10 mouse cellular contexts compared by ENCODE assay signal in genomic region chr1:132040201-132040621, GRCm38 (mm10). TPM values are rescaled to one million over a fixed set of nuclear protein-coding genes. Genes with fewer than 3 reads are reported as not detected.
A peak's percentile ranks its signal among the peaks of the same experiment; 100 is the strongest.
DNase-seq lines count a peak whose midpoint lies in the region; ATAC-seq and TF ChIP-seq lines count a peak whose summit lies in the region.
"Had no signal": no experiment of that assay in that cellular context is flagged by ENCODE, and none has a peak within 500 bp of the region (broad histone marks: within the 10 kb centered on the region; RNA-seq: fewer than 3 reads in every experiment).

No protein-coding gene starts in this region.

- TF ChIP-seq POLR2A in cerebellum, adult 2 months (IDR thresholded peaks at IDR 0.05; ENCODE audit: borderline replicate concordance, insufficient read depth, low read length): no peak

- H3K27me3 ChIP-seq in embryonic facial prominence, embryonic 14.5 days (replicated peaks; ENCODE audit: control insufficient read depth, insufficient read depth, low read length): no peaks in the 10 kb centered on the region
- no peaks in the 10 kb centered on the region for H3K27me3 ChIP-seq in intestine, embryonic 16.5 days (replicated peaks; ENCODE audit: control insufficient read depth, insufficient read depth, low read length)
- H3K27me3 ChIP-seq in lung, embryonic 14.5 days (ENCODE audit: insufficient read depth, low read length): no peaks in the 10 kb centered on the region
- no peaks in the 10 kb centered on the region for H3K27me3 ChIP-seq in cerebellum, adult 2 months (ENCODE audit: control insufficient read depth, insufficient read depth, low read length)
- H3K27me3 ChIP-seq: neural tube, embryonic 12.5 days had no signal

- ATAC-seq in embryonic facial prominence, embryonic 14.5 days (ENCODE audit: low read depth): no peak
- peak; percentile 30; the same call in 1 of the 2 replicates for ATAC-seq in intestine, embryonic 16.5 days
- ATAC-seq in lung, embryonic 14.5 days (ENCODE audit: insufficient read depth): peak; percentile 56; the same call in 1 of the 2 replicates

- 0 out of 2 replicates have a peak, but pooled peaks cover 5% of the 10 kb centered on the region for H3K36me3 ChIP-seq in embryonic facial prominence, embryonic 14.5 days (ENCODE audit: control insufficient read depth, insufficient read depth, low read length)
- H3K36me3 ChIP-seq in intestine, embryonic 16.5 days (ENCODE audit: control insufficient read depth, insufficient read depth, low read length): no peaks in the 10 kb centered on the region
- H3K36me3 ChIP-seq in lung, embryonic 14.5 days (ENCODE audit: insufficient read depth): no peaks in the 10 kb centered on the region

- DNase-seq in gastrocnemius, adult 2 months: no peak
- no peak for DNase-seq in gastrocnemius, postnatal 10 days
- DNase-seq in embryonic facial prominence, embryonic 14.5 days (ENCODE audit: low spot score): peak; percentile 22
- DNase-seq in lung, embryonic 14.5 days: peak; percentile 51
- DNase-seq in thymus, postnatal 4 days: no peak
- DNase-seq in cerebellum, adult 2 months: no peak
- DNase-seq in liver: no peak

- H3K4me2 ChIP-seq in embryonic facial prominence, embryonic 14.5 days (ENCODE audit: low read depth, low read length): no peak overlapping the region
- H3K4me2 ChIP-seq in intestine, embryonic 16.5 days (ENCODE audit: low read depth, low read length): no peak overlapping the region
- no peak overlapping the region for H3K4me2 ChIP-seq in lung, embryonic 14.5 days
- H3K4me2 ChIP-seq: neural tube, embryonic 12.5 days had no signal

- H3K4me3 ChIP-seq in gastrocnemius, adult 2 months: 0 out of 2 replicates have a peak overlapping the region, but pooled peaks have one; percentile 13
- H3K4me3 ChIP-seq in embryonic facial prominence, embryonic 14.5 days (ENCODE audit: low read depth, low read length): no peak overlapping the region
- no peak overlapping the region for H3K4me3 ChIP-seq in intestine, embryonic 16.5 days (ENCODE audit: low read length)
- H3K4me3 ChIP-seq in lung, embryonic 14.5 days (ENCODE audit: low read depth, low read length): no peak overlapping the region
- H3K4me3 ChIP-seq in cerebellum, adult 2 months (replicated peaks; ENCODE audit: insufficient read depth, low read depth, low read length): no peak overlapping the region
- H3K4me3 ChIP-seq: erythroblast, embryonic 14.5 days; neural tube, embryonic 12.5 days had no signal

- peak overlapping the region; percentile 73 for H3K27ac ChIP-seq in gastrocnemius, adult 2 months
- H3K27ac ChIP-seq in embryonic facial prominence, embryonic 14.5 days (replicated peaks; ENCODE audit: low read depth, low read length): peak overlapping the region; percentile 29
- H3K27ac ChIP-seq in intestine, embryonic 16.5 days (ENCODE audit: low read length): peak overlapping the region; percentile 27; the same call in 1 of the 2 replicates
- peak overlapping the region; percentile 72; the same call in 1 of the 2 replicates for H3K27ac ChIP-seq in lung, embryonic 14.5 days (ENCODE audit: low read depth)
- no peak overlapping the region for H3K27ac ChIP-seq in cerebellum, adult 2 months (ENCODE audit: insufficient read depth, low read length)
- H3K27ac ChIP-seq: neural tube, embryonic 12.5 days had no signal

- no peaks in the 10 kb centered on the region for H3K9me3 ChIP-seq in embryonic facial prominence, embryonic 14.5 days (ENCODE audit: control insufficient read depth, low read length)
- no peaks in the 10 kb centered on the region for H3K9me3 ChIP-seq in intestine, embryonic 16.5 days (ENCODE audit: control insufficient read depth, low read length)
- no peaks in the 10 kb centered on the region for H3K9me3 ChIP-seq in lung, embryonic 14.5 days (ENCODE audit: low read depth, low read length)
- H3K9me3 ChIP-seq: neural tube, embryonic 12.5 days had no signal

- TF ChIP-seq CTCF in gastrocnemius, adult 2 months (IDR thresholded peaks at IDR 0.05): no peak
- no peak for TF ChIP-seq CTCF in lung, embryonic 14.5 days (IDR thresholded peaks at IDR 0.05; ENCODE audit: low read depth)
- no peak for TF ChIP-seq CTCF in cerebellum, adult 2 months (IDR thresholded peaks at IDR 0.05; ENCODE audit: borderline replicate concordance, insufficient read depth, low read depth, low read length)

- H3K4me1 ChIP-seq in embryonic facial prominence, embryonic 14.5 days (ENCODE audit: control insufficient read depth, insufficient read depth, low read length): no peaks in the 10 kb centered on the region
- 0 out of 2 replicates have a peak, but pooled peaks cover under 1% of the 10 kb centered on the region for H3K4me1 ChIP-seq in intestine, embryonic 16.5 days (ENCODE audit: control insufficient read depth, insufficient read depth, low read length)
- no peaks in the 10 kb centered on the region for H3K4me1 ChIP-seq in lung, embryonic 14.5 days (ENCODE audit: insufficient read depth)
- H3K4me1 ChIP-seq in cerebellum, adult 2 months (ENCODE audit: control insufficient read depth, insufficient read depth, low read length): no peaks in the 10 kb centered on the region; the same call in none of the 2 replicates
- H3K4me1 ChIP-seq: neural tube, embryonic 12.5 days had no signal

- 56% methylated on average over 9 of the region's 9 CpGs for WGBS in embryonic facial prominence, embryonic 14.5 days
- WGBS in intestine, embryonic 16.5 days: 65% methylated on average over 9 of the region's 9 CpGs
- 50% methylated on average over 9 of the region's 9 CpGs for WGBS in lung, embryonic 14.5 days
- 67% methylated on average over 9 of the region's 9 CpGs for WGBS in cerebellum, adult 2 months

- H3K9ac ChIP-seq in embryonic facial prominence, embryonic 14.5 days (ENCODE audit: low read depth, low read length): no peak overlapping the region
- H3K9ac ChIP-seq in intestine, embryonic 16.5 days (ENCODE audit: low read depth, low read length): no peak overlapping the region
- H3K9ac ChIP-seq in lung, embryonic 14.5 days: no peak overlapping the region; the same call in 1 of the 2 replicates
- H3K9ac ChIP-seq: neural tube, embryonic 12.5 days had no signal

- intact Hi-C loops in gastrocnemius, adult 2 months (cut with DNase I): no loop called here

RNA-seq across cellular contexts. Expression of gene Mfsd4a, which starts 27.7 kb away (rescaled TPM):
- total RNA-seq in gastrocnemius, adult 2 months (2021): 1 to 10 TPM; 4.4 to 9.8 TPM
- 1 to 10 TPM; 1.4 to 1.8 TPM for total RNA-seq in gastrocnemius, postnatal 10 days (2021)
- 13.3 and 14.1 TPM in 2 replicates for polyA plus RNA-seq in embryonic facial prominence, embryonic 14.5 days (2014; fragmentation: Nextera tagmentation; extraction: Ambion mirVana)
- 8.7 and 10.1 TPM in 2 replicates for polyA plus RNA-seq in intestine, embryonic 16.5 days (2015; fragmentation: Nextera tagmentation; extraction: Ambion mirVana)
- 23.6 and 23.8 TPM in 2 replicates for polyA plus RNA-seq in lung, embryonic 14.5 days (2014; fragmentation: Nextera tagmentation; extraction: Ambion mirVana)
- polyA plus RNA-seq in cerebellum, adult 2 months (2012; rRNA removed): 42.8 and 52.9 TPM in 2 replicates
- polyA plus RNA-seq: erythroblast, embryonic 14.5 days had no signal

RNA-seq across cellular contexts. Expression of gene Elk4, which starts 32.8 kb away (rescaled TPM):
- total RNA-seq in gastrocnemius, adult 2 months (2021): 10 to 100 TPM; 69.6 to 76.1 TPM
- total RNA-seq in gastrocnemius, postnatal 10 days (2021): 10 to 100 TPM; 76.7 to 86.1 TPM
- polyA plus RNA-seq in embryonic facial prominence, embryonic 14.5 days (2014; fragmentation: Nextera tagmentation; extraction: Ambion mirVana): 27.6 and 39.0 TPM in 2 replicates
- 13.2 and 14.3 TPM in 2 replicates for polyA plus RNA-seq in intestine, embryonic 16.5 days (2015; fragmentation: Nextera tagmentation; extraction: Ambion mirVana)
- 35.7 and 41.3 TPM in 2 replicates for polyA plus RNA-seq in lung, embryonic 14.5 days (2014; fragmentation: Nextera tagmentation; extraction: Ambion mirVana)
- 17.6 and 18.6 TPM in 2 replicates for polyA plus RNA-seq in cerebellum, adult 2 months (2012; rRNA removed)

Comparison
In these comparisons a context has a peak if more than half of its experiments do, and no peak if none do; other contexts are left out.
1. DNase-seq: peak in embryonic facial prominence, embryonic 14.5 days (single experiment) and lung, embryonic 14.5 days (single experiment); none in gastrocnemius, adult 2 months (single experiment), gastrocnemius, postnatal 10 days (single experiment), thymus, postnatal 4 days (single experiment), cerebellum, adult 2 months (0 of 2) and liver (single experiment).